Mouse (Mus musculus) right cerebral cortex, postnatal 36 days (tissue): ENCODE measurements around the gene Egfl8.

Experiments used
- DNase-seq, 2 experiments: peaks; one replicate each; pipeline ENCODE4 v3.0.0; 2022; ENCODE audit warnings: low spot score in 2 of 2, mixed read lengths in 1 of 2

Gene Egfl8

DNA sequence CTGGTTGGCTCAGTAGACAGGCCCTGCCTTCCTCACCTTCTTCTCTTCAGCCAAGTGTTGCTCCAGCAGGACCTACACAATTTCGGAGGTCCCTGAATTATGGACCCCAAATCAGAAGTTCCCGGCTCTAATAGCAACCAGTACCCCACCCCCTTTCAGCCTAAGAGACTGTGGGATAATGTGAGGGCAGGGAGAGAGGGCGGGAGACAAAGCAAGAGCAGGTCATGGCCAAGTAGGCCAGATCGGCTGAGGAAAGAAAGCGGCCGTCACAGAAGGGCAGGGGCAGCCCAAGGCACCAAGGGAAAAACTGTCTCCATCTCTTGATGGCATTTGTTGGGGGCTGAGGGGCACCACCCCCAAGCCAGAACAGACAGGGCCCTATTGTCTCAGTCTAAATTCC is at the start of gene Egfl8:
Egfl8 (minus strand) TSS at position 101 of the 400 bp plus-strand sequence.
- DNase-seq: no peak

DNA sequence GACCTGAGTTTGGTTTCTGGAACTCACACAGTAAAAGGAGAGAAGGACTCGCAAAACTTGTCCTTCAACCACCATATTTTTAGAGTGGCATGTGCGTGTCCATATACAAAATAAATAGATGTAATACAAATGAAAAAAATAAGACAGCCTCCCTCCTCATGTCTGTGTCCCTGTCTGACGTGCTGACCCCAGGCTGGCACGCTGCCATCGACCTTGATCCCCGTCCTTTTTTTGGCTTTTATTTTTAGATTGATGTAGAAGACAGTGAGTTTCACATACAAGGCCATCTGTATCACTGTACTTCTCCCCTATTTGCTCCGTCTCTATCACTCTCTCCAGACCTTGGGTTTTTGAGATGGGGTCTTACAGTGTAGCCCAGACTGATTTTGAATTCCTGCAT is 48.7 kb upstream of the Egfl8 start:
- no peak for DNase-seq

DNA sequence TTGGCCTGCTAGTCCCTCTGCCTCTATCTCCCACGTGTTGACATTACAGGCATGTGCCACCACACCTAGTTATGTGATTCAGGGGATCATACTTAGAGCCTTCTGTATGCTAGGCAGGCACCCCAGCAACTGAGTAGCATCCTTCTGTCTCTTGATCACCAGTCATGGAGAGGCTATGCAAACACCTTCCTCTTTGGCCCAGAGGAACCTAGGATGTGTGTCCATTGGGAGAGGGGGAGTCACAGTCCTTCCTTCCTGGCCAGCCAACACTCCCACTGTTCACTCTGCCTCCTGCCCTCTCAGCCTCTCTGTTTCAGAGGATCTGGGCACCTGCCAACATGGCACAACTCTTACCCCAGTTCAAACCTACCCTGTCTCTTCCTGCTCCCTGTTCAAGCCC is 47.8 kb upstream of the Egfl8 start:
- no peak for DNase-seq

DNA sequence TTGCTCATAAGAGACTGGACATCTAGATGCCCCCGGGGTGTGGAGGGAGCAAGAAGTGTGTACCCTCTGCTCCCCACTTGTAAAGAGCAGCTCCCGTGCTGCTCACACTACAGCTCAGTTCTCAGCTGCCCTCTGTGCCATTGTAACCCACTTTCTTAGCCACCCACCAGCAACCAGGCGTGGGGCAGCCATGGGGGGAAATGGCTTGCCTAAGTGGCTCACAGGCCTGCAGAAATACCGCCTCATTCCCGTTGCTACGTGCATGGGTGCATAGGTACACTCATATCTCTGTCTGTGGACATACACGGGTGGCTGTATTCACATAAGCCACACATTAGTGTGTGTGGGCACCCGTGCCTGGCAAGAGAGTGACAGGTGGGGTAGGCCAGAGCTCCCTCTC is 47.2 kb upstream of the Egfl8 start:
- no peak for DNase-seq

DNA sequence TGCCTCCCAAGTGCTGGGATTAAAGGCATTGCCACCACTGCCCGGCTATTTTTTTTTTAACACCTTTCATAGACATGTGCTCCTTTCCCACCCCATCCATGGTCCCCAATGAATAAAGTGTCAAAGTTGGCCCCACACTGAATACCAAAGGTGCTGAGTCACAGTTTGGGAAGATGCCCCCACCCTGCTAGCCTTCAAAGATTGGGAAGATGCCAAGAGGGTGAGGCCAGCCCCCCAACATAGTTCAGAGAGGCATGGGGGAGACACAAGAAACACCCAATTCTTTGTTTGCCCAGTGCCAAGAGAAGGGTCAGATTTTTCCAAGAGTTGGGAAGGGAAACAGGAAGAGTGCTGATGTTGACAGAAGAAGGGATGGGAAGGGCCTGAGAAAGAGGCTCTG is 46.7 kb upstream of the Egfl8 start:
- DNase-seq: no peak

DNA sequence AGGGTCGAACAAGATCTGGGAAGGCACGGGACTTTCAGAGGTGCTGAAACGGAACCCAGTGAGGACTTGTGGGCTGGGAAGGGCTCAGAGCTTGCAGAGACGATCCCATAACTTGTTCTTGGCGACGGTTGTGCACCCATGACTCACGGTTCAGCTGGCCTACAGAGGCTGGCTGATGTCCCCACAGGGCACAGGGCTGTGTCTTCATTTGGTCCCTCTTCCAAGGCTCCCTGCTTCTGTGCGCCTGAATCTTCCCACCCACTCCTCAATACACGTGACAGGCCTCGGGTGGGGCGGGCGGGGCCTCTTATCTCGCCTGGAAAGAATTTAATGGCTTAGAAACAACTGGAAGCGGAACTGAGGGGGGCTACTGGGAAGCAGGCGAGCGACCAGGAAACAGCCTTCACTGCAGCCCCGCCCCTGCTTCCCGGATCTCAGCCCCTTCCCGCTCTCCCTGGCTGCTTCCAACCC is 45.4 kb upstream of the Egfl8 start:
- DNase-seq: no peak

DNA sequence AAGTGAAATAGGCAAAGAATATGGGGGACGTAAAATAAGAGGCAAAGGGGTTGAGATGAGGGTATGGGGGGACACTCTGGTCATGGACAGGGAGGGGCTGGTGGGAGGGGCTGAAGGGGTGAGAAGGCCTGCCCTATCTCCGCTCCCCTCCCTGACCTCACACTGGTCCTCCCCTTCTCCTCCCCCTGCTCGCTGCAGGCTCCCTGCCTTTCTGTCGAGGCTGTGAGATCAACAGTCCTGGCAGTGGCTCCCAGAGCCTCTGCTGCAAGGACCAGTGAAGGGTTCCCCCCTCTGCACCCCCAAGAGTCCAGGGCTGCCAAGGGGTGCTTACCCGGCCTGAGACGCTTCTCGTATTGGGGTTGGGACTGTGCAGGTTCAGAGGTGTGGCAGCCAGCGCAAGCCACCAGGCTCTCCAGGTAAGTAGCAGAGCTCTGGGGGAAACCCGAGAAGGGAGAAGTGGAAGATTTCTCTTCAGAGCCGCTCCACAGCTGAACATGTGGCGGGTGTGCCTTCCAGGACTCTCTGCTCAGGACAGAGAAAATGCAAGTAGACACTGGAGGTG is 44.6 kb upstream of the Egfl8 start:
- no peak for DNase-seq

DNA sequence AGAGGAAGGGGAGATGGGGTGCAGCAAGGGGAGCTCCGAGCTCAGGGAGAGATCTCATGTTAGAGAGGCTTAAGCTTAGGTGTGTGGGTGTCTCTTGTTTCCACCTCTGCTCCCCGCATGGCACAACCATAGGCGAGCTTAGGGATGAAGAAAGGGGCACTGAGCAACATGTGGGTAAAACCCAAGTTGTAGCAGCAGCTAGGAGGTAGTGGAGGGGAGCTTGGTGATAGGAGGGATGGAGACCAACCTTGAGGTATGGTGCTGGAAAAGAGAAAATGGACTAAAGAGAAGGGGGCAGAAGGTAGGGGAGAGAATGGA is 44.1 kb upstream of the Egfl8 start:
- DNase-seq: no peak

DNA sequence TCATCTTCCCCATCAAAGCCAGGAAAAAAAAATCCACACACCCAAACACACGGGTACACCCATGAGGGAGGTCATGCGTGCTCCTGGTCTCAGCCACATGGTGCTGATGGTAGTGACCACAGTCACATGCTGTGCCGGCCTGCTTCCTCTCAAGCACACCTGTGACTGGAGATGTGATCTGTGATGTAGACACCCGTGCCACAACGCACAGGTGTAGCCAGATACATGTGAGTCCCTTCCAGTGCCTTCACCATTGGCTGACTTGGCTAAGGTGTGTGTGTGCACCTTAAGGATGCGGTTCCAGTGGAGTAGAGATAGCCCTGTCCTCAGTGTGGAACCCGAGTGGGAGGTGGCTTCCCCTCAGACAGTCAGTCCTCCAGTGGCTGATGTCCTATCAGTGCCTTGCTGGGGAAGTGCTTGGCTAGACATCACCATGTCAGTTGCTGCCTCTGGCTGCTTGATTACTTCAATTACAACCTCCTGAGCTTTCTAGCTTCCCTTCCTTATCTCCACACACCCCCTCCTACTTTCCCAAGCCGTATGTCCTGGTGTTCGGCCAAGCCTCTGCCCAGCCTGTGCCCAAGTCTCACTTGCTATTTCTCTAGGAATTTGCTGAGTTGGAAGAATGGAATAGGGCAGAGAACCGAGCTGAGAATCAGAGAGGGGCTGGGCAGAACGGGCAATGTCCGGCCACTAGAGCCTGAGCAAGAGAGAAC is 43.6 kb upstream of the Egfl8 start:
- no peak for DNase-seq

DNA sequence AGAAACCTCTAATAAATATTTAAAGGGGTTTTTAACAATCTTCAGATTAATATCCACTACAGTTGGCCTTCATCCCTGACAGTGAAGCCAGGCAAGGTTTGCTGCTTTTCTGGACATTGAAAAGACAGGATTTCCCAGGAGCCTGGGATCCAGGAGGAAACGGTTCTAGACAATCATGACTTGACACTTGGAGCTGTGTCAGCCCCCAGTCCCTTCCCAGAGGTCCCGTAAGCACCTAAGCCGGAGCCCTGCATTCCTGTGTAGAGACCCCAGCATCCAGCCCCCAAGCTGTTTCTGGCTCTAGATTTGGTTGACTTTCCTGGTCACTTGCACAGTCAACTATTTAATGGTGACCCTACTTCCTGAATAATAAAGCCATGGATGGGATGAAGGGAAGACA is 42.8 kb upstream of the Egfl8 start:
- no peak for DNase-seq

DNA sequence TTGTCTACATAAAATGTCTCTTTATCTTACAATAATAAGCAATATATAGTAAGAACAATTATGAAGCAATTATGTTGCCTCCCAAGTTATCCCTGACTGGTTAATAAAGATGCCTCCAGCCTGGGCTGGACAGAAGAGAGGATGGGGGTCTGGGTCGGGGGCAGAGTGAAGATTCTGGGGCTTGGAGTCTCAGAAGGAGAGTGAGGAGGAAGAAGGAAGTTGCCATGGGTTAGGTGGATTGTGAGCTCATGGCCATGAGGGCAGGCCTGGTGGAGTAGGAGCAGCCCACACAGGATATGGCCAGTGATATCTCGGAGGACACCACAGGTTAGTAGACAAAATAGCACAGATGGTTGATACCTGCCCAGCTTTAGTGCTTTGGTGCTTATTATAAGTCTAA is 42.4 kb upstream of the Egfl8 start:
- no peak for DNase-seq

DNA sequence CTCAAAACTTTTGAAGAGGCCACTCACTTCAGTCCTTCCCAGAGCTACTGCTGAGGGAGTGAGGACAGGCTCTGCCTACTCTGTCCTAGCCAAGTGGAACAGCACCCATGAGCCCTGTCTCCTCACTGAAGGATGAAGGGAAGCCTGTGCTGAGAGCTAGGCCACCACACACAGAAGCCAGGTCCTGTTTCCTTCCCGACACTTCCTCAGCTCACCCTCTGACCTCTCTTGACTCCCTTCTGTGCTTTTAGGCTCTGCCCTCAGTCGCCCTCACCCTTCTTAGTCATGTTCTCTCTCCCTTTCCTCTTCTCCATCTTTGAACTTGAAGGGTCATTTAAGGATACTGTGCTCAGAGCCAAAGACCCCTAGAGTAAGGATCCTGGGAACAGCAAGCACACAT is 41.5 kb upstream of the Egfl8 start:
- no peak for DNase-seq

DNA sequence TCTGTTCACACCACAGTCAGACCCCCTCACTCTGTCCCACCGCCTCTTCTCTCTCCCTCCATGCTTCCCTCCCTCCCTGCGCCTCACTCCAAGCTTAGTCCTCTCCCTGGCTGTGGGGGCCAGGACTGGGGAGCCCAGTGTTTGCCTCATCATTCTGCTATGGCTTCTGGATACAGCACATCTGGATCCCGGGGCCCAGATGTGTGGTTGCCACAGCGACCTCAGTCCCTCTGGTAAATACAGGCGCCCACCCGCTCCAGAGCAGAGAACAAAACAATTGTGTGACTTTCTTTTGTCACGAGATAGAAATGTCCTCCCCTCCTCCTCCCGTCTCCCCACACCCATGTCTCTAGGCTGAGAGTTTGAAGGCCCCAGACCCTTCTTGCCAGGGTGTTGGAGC is 40.9 kb upstream of the Egfl8 start:
- DNase-seq: no peak

DNA sequence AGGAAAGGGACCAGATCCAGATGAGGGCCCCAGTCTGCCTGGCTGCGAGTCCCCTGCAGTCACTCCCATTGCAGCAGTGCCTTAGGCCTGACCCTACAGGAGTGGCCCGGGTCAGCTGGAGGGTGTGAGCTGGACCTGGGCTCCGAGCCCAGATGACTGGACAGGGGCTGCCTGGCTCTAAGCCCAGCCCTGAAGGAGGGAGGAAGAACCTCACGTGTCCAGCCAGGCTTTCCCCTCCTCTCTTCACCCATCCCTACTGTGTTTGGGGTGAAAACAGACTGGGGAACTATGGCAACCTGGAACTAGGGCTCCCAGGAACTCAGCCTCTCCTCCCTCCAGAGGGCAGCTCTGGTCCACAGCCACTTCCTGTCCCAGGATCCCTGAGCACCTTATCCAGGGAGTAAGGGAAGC is 39.8 kb upstream of the Egfl8 start:
- DNase-seq: no peak

DNA sequence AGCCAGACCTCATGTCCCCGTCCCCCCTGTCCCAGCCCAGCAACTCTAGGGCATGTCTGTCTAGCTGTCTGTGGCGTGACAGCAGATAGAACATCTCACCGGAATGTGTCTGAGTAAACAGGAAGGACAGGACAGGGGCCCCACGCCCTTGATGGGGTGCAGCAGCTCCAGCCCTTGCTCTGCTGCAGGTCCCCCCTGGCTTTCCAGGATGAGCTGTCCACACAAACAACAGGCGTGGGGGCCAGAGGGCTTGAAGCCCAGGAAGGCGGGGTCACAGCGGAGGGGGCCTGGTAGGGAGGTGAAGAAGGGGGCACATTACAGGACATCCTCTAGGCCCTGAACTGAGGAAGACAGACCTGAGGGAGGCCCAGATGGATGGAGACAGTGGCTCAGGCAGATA is 39.4 kb upstream of the Egfl8 start:
- no peak for DNase-seq

DNA sequence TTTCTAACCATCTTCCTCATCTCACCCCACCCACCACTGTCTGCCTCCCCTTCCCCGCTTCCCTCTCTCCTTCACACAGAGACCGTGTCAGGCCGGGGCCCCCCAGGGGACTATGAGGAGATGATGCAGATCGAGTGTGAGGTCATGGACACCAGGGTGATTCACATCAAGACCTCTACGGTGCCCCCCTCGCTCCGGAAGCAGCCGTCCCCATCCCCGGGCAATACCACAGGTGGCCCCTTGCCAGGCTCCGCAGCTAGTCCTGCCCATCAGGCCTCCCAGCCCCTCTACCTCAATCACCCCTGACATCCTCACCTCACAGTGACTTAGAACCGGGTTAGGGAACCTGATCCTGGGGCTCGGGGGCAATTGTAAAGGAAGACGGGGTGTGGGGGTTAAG is 38.6 kb upstream of the Egfl8 start:
- no peak for DNase-seq

DNA sequence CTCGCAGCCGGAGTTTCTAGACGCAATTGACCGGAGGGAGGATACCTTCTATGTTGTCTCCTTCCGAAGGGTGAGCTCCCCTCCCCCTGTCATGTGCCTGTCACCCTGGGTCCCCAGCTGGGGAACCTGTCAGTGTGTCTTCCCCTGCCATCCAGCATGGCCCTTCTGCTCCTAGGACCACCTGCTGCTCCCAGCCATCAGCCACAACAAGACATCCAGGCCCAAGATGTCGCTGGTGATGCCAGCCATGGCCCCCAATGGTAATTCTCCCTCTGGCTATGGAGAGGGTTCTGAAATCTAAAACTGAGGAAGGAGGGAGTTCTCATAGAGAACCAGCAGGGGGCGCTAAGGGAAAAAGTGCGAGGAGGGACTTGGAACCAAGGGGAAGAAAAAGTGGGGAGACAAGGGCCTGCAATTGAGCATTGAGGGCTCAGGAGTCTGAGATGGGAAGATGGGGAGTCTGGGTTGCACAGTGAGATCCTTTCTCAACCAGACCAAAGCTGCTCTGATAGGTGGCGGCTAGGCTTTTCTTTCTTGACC is 38.0 kb upstream of the Egfl8 start:
- DNase-seq: no peak

DNA sequence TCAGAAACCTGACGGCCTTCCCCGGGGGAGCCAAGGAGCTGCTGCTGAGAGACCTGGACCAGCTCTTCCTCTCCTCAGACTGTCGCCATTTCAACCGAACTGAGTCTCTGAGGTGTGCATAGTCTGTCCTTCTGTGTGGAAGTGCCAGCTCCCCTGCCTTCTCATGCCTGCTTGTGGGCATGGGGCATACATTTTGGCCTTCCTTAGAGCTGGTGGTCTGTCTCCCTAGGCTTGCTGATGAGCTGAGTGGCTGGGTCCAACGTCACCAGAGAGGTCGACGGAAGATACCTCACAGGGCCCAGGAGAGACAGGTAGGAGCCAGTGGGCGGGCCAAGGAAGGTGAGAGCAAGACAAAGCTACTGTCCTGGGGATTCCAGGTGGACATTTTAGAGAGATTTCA is 37.2 kb upstream of the Egfl8 start:
- DNase-seq: no peak

DNA sequence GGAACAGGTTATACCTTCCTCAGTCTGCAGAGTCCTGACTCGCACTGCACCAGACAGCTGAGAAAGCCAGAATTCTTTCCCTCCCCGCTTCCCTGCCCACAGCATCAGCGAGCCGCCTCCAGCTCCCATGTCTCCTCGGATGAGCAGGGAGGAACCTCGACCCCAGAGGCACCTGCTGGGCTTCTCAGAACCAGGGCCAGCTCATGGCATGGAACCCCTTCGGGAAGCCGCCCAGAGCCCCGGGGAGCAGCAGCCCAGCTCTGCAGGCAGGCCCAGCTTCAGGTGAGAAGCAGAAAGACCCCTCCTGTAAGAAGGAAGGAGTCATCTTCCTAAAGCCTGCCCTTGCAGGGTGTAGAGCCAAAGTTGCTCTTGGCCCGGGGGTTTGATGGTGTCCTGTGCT is 36.8 kb upstream of the Egfl8 start:
- DNase-seq: no peak

DNA sequence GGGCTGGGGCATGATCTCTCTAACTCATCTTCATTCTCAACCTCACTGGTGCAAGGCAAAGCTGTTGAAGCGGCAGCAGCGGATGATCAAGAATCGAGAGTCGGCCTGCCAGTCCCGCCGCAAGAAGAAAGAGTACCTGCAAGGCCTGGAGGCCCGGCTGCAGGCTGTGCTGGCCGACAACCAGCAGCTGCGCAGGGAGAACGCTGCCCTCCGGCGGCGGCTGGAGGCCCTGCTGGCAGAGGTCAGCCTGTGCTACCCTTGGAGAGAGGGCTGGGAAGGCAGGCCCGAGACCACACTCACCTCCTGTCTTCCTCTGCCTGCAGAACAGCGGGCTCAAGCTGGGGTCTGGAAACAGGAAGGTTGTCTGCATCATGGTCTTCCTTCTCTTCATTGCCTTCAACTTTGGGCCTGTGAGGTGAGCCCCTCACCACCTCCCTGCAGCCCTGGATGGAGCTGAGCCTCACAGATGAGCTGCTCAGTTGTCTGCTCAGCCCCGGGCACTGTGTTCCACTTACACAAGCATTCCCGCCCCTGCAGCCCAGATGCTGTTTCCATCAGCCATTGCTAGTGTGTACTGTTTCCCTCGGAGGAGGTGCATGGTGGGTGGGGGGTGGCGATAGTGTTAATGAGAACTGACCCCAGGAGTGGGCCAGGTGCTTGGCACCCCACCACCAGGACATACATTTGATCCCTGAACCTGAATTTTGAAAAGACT is 35.9 kb upstream of the Egfl8 start:
- DNase-seq: no peak

DNA sequence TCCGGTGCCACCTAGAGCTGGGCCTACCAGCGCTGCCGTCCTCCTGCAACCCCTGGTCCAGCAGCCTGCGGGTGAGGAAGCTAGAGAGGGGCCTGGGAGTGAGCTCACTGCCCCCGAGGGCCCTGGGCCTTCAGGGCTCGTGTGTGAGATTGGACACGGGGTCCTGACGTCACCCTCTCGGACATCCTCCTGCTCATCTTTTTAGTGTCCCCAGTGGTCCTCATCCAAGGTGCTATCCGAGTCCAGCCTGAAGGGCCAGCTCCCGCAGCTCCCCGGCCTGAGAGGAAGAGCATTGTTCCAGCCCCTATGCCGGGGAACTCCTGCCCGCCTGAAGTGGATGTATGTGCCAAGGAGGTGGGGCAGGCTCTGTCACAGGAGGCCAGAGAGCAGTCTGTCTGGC is 35.0 kb upstream of the Egfl8 start:
- no peak for DNase-seq

DNA sequence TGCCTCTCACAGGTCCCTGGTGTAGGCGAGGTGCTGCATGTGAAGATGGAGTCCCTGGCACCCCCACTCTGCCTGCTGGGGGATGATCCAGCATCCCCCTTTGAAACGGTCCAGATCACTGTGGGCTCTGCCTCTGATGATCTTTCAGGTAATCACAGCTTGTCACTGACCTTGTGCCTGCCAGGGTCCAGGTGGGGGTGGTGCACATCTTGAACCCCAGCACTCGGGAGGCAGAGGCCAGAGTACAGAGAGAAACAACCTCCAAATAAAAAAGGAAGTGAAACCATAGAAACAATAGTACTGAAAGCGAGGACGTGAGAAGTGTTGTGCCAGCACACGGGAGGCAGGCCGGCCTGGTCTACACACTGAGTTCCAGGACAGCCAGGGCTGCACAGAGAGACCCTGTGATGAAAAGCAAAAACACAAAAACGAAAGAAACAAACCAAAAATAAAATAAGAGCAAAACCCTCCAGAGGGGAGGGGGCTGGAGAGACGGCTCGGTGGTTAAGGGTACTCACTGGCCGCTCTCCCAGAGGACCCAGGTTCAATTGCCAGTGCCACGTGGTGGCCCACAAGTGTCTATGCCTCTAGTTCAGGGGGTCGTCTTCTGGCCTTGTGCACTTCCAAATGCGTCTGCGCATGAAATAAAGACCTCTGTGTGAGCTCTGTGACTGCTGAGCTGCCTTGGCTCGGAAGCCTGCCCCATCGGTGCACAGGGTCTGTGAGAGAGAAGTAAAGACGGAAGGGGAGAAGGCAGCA is 33.5 kb upstream of the Egfl8 start:
- no peak for DNase-seq
